Mouse (Mus musculus) B cell, adult 2 months (primary cell): ENCODE measurements around the gene Amdhd1.
"Not testable (repeated sequence)": the region's sequence is repeated elsewhere in the genome, so short reads cannot be mapped to it uniquely, and the experiment has no call there.

ENCODE experiments used
- DNase-seq, 2 experiments: peaks; one replicate each; pipeline ENCODE4 v3.0.0; 2022

Amdhd1 gene

DNA sequence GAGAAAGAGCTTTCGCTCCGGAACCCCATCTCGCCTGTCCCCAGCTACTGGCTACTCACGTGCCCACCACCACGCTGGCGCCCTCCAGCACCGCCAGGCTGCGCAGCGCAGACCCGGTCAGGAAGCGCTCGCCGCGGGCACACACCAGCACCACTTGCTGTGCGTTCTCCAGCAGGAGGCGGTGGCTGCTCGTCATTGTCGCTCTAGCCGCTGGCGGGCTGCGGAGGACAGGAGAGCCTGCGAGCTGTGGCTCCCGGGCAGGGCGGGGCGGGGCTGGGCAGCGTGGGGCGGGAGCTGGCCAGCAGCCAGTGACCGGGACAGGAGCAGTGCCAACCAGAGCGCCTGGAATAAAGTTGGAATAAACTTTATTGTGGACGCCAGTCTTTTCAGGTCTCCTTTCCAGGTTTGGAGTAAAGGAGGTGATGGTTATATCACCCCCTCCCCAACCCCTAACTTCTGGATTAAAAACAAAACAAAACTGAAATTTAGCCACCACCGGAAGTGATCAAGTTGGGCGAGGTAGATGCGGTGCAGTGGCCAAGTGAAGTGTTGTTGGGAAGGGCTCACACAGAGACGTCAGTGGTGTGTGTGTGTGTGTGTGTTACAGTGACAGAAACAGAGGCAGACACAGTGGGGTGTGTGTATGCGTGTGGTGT, at the start of gene Amdhd1:
Amdhd1 (minus strand) TSS at position 259 of the 656 bp plus-strand sequence.
- peak; percentile 84 to 85 for DNase-seq

DNA sequence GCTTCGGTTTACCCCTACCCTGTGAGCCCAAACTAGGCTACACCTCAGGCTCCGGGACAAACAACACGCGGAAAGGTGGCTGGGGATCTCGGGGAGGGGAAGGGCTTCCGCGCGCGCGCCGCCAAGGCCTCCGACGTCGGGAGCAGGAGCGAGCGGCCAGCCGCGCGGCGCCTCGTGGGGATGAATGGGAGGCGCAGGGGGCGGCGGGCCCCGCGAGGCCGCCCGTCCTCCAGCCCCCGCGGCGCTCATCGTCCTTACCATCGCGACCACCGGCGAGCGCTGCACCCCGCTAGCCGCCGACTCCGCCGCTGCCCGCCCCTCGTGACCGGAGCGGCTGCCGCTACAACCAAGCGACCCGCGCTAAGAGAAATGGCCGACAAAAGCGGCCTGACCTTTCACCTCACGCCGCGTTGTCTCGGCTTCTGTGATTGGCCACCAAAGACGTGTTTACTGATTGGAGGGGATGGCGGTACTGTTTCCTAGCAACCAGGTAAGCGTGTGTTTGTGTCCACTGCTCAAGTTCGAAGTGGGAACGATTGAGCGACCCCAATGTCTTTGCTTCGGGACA, 49.5 kb upstream of the Amdhd1 start, which contains the start of gene Snrpf:
Snrpf (minus strand) TSS at position 426 of the 568 bp plus-strand sequence.
- DNase-seq, result peak; percentile 93

DNA sequence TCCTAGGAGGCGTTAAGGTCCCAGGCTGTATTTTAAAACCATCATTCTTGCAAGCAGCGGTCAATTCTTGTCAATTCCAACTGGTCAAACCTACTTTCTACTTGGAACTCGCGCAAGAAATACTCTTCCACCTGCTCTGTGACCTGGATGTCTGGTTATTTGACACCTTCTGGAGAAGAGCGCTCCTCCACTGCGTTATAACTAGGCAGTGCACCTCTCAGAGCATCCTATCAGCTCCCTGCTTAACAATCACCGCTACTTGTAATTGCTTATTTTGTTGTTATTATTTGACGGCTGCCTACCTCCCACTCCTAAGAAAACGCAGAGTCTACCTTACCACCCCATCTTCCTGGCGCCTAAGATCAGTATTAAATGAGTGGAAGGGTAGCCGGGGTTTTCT, 49.0 kb upstream of the Amdhd1 start:
- no peak for DNase-seq

DNA sequence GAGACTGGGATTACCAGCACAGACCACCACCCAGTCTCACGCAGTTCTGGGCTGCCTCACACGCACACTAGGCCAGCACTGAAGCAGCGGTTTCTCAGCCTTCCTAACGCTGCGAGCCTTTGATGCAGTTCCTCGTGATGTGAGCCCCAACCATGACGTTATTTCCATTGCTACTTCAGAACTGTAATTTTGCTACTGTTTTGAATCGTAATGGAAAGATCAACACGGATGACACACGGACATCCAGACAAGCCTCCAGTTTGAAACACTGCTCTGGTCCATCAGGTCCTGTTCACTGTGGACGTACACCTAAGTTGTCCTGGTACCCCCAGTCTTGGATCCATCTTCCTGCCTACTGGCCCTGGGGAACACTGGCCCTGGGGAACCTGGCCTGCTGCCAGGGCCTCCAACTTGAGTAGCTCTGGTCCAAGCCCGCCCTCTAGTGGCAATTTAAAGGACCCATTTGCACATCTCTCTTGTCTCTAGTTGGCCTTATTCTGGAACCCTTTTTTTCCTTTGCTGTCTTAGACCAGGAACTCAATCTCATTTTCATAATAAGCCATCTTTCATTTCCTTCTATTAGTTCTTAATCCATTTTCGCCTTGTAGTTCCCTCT, 37.5 kb upstream of the Amdhd1 start:
- DNase-seq, result peak; percentile 77 to 78

DNA sequence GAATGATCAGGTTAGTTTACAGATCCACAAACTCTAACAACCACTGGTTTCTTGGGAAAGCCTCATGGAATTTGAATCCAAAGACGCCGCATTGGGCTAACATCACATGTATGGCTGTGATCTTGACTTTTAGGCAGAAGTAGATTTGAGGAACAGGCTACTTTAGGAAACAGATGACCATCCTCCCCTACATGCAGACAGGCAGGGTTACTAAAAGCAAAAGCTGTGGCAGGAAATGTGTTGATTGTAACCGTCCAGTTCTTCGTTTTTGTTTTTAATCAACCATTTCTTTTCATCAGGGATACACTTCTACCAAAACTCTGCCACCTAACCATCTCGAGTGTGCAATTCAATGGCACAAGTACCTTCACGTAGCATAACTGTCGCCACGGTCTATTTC, 36.1 kb upstream of the Amdhd1 start:
- no peak for DNase-seq

DNA sequence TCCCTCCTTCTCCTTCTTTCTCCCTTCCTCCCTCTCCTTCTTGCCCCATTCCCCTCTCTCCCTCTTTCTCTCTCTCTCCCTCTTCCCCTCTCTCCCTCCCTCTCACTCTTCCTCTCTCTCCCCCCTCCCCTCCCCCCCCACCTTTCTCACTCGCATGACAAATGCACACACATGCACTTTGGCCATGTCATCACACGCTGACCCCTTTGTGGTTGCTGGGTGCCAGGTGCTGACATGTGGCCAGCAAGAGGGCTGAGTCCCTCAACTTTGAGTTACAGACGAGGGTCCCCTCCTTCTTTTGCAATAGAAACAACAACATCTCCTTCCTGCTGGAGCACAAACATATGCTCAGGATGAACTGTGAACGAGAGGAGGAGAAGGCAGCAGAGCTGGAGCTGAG, 35.1 kb upstream of the Amdhd1 start:
- no peak for DNase-seq

DNA sequence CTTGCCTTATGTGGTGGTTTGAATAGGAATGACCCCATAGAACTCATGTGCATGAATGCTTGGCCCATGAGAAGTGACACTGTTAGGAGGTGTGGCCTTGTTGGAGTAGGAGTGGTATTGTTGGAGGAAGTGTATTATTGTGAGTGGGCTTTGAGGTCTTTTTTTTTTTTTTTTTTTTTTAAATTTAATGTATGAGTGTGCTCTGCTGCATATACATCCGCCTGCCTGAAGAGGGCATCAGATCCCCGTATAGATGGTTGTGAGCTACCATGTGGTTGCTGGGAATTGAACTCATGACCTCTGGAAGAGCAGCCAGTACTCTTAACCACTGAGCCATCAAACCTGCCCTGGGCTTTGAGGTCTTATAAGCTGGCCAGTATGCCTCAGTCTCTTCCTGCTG, 32.4 kb upstream of the Amdhd1 start:
- no peak for DNase-seq

DNA sequence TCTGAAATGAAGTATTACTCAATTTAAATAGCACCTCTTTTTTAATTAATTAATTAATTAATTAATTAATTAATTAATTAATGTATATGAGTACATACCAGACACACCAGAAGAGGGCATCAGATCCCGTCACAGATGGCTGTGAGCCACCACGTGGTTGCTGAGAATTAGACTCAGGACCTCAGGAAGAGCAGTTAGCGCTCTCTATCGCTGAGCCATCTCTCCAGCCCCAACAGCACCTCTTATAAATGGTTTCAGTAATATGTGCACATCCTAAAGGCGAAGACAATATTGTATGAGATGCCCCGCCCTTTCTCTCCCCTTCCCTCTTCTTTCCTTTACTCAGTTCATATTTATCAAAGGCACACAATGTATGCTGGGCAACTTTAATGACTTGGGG, 28.8 kb upstream of the Amdhd1 start:
- DNase-seq, result no peak

DNA sequence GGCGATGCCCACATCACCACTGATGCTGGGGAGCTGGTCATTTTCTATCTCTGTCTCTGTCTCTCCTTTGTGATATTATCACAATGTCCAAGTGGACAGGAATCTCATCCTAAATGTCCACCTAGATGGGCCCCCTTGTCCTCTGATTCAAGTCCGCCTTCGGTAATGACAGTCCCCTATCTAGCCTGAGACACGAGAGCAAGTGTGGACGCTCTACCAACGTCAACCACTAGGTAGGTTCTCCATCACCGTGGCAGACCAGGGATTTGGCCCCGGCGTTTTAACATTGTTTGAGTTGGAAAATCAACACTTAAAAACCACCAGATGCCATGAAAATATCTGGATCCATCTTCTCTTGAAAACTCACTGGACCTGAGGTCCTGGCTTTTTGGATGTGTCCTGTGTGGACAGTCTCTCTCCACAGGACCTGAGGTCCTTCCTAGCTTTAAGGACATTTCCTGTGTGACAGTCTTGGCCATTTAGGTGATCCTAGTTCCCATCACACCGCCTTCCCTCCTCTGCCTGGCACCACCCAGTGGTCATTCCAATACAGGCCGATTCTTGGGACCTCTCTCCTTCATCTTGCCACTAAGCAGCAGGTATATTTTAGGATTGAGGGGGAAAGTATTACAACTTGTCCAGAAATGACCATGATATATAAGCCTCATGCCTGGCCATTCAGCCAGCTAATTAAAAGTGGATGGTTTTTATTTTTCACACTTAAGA, 28.2 kb upstream of the Amdhd1 start:
- DNase-seq, result no peak

DNA sequence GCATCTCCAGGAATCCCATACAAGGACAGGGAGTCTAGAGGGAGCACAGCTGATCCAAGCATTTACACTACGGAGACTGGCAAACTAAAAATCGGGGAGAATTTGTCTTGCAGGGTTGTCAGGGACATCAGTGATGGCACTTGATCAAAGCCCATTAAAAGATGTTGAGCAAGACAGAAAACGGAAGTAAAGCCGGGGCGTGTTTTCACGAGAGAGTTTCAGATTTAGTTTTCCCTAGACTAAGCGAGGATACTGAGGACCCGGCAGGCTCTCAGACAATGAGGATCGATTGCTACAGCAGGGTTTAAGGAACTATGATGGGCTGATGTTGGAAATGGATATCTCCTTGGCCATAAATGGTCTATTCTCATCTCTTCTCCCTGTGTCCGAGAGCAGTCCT, 27.2 kb upstream of the Amdhd1 start:
- DNase-seq, result no peak

DNA sequence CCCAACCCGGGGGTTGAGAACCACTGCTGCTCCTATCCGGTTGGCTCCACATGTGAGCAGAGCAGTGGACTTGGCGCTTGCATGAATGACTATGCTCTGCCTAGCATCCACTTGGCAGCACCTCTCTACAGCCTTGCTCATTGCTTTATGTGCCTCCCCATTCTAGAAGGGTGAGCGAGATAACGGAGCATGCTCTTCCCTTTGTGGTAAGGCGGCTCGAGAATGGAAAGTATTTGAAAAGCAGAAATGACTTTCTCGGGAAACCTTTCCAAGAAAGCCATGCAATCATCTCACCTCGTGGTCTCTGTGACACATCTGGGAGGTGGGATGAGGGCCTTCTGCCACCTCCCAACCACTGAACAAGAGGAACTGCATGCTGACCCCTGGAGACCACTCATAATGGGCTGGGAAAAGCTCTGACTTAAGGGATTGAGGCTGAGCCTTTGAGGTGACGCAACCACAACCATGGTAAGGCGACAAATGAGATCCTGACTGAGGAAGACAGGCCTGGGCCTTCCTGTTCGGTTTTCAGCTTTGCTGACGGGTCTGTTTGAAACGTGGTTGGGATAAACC, 24.8 kb upstream of the Amdhd1 start:
- no peak for DNase-seq

DNA sequence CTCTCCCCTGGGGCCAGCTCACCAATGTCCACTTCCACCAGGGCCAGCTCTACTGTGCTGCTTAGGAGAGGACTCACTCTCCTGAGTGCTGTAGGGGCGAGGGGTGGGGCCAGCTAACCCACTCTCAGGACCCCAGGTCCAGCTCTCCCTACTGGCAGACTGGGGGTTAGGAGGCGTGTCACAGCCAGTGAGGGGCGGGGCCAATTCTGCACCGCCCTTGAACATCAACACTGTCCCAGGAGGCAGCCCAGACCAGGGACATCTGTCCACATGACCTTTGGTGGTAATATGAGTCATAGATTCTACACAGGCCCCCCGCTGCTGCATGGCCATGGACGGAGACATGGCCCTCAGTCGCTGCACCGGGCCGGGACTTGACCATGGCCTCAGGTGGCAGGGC, 20.0 kb upstream of the Amdhd1 start:
- no peak for DNase-seq

DNA sequence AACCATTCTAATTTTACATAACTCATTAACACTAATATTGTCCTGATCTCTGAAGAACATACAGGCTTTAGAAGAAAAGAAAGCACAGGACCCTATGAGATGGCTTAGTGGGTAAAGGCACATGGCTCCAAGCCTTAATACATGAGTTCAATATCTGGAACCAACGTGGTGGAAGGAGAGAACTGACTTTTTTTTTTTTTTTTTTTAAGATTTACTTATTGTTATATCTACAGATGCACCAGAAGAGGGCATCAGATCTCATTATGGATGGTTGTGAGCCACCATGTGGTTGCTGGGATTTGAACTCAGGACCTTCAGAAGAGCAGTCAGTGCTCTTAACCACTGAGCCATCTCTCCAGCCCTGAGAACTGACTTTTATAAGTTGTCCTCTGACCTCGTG, 18.1 kb upstream of the Amdhd1 start:
- DNase-seq, result not testable (repeated sequence)

DNA sequence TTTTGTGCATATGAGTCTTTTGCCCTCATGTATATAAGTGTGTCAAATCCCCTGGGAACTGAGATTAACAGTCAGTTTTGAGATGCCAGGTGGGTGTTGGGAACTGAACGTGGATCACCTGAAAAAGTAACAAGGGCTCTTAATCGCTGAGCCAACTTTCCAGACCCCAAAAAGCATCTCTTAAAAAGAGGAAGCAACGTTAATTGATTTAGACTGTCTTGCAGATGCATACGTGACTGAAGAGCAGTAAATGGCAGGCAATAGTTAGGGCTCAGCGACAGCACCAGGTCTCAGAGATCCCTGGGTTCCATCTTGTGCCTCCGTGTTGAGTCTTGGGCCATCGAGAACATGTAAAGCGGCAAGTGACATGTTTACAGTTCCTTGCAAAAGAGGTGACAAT, 12.8 kb upstream of the Amdhd1 start:
- no peak for DNase-seq

DNA sequence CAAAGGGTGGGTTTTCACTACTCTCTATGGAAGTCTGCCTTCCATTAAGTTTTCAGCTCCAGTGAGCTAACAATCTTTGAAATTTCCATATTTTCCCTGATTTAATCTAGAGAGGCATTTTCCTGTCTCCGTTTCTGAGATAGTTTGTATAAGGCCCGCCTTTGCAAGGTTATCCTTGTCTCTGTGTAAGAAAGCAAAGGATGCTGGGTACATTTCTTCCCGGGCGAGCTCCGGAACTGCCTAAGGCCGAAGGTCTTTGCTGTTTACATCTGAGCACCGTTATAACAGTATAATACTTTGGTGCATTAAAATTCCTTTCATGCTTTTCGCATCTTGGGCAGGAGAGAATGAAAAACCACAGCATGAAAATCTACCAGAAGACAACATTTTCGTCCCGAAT, 10.0 kb upstream of the Amdhd1 start:
- DNase-seq, result no peak

DNA sequence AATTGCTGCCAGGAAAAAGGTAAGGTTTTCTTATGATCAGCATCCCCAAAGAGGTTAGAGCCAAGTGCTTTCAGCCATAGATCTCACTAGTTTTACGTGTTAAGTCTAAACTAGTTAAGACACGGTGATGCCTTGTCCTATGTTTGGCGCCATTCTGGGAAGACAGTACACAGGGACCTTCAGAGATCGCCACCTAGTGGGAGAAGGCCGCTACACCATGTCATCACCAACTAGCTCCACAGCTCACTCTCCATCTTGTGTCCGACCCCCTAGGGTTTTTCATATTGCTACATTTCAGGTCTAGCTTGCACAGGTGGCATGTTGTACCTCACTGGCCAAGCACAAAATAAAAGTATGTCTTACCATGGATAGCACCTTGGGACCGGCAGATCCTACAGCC, 9.2 kb upstream of the Amdhd1 start:
- DNase-seq, result peak; percentile 82 to 83

DNA sequence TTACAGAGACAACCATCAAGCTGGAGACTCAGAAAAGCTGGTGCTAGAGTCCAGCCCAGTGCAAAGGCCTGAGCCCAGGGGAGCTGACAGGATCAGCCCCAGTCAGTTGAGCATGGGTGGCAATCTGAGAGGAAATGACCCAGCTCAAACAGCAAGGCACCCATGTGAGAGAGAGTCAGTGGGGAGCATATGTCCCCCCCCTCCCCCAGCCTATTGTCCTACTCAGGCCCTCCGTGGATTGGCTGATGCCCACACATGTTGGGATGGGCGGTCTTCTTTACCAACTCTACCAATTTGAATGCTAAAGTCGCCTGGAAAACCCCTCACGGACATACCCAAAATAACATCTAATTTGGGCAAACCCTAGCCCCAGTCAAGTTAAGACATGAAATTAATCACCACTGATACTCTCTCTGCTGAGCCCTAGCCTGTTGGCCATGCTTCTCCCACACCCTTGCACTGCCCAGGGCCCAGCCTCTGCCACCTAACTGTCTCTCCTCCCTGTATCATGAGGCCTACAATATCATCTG, 8.0 kb upstream of the Amdhd1 start:
- no peak for DNase-seq

DNA sequence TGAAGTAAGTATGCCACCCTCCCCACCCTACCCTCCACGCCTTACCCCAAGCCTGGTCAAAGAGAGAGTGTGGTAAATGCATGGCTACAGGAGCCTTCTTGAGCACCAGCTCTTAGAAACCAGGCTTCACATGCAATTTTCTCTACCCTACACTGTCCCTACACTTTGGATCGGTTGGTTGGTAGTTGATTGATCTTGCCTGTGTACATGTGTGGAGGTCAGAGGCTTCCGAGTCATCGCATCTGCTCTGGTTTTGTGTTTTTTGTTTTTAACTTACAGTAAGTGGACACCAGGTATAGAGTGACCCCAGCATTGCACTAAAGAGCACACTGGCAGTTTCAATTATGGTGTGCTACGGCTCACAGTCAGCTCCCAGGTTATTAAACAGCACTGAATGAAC, 4.3 kb upstream of the Amdhd1 start:
- no peak for DNase-seq

DNA sequence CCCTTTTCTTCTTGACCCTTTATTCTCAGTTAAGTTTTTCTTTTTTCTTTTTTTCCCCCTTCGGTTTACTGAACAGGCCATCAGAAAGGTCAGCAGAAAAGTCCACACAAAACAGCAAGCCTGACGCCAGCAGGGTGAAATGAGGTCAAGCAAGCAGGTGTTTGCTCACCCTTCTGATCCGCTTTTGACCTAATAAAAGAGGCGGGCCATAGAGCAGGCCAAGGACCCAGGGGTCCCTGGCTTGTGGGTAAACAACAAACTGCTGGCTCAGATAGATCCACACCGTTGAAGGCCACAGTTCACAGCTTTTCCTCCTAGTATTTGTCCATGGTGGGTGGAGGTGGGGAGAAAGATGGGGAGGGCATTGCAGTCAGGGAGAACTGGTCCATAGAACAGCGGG, 3.3 kb upstream of the Amdhd1 start:
- DNase-seq, result no peak

DNA sequence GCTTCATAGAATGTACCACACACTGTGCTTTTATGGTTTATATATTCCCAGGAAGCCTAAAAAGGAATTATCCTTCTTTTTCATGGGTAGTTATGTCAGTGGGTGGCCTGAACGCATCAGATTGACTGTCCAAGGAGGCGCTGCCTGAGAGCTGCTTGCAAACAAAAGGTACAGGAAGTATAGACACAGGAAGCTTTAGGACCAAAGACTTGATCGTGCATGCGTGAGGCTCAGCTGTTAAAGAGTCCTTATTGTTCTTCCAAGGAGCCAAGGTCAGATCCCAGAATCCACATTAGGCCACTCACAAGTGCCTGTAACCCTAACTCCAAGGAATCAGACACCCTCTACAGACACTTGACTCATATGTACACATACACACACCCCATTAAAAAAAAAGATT, 2.5 kb upstream of the Amdhd1 start:
- DNase-seq, result no peak

DNA sequence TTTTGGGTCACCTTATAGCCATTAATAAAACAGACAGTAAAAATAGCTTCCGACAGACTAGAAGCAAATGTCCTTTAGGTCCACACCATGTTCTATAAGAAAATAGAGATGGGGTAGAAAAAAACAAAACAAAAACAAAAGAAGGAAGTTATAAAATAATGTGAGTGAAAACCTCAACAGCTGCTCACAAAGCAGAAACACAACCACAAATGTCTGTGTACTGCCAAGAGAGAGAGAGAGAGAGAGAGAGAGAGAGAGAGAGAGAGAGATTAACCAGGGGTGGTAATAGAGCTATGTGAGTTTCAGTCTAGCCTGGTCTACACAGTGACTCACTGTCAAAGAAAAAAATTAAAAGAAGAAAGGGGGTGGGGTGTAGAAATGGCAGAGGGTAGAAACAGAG, 1.8 kb upstream of the Amdhd1 start:
- peak in 1 of 2 experiments; percentile 19 for DNase-seq

DNA sequence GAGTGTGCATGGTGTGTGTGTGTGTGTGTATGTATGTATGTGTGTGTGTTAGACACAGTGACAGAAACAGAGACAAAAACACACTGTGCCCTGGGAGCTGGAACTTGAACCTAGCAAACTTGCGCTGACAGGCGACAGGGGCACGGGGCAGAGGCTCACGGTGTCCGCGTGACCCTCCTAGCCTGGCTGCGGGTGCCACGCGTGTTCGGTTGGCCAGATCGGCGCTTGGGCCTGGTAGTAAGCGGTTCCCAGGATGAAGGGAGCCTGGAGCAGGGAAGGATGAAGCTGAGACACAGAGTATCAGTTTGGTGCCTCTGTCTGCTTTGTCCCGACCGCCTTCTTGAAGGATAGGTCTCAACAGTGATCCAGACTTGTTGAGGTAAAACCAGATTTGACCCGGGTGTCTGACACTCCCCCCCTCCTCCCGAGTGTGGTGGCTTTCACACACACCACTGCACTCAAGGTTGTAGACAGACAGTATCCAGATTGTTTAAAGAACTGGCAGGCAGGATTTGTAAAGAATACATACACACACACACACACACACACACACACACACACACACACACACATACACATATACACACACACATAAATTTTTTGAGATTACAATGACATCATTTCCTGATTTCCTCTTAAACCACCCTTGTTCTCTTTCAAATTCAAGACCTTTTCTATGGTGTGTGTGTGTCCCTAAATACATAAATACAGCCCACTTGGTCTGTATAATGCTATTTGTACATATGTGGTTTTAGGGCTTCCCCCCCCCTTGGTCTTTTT, 788 bp upstream of the Amdhd1 start, which contains the start of gene Ccdc38:
Ccdc38 (plus strand) TSS at position 202 of the 780 bp plus-strand sequence.
- DNase-seq, result peak; percentile 46 to 47
